Mouse (Mus musculus) telencephalon, adult 2 months (tissue): ENCODE results near the gene Neu2.

ENCODE experiments used
- DNase-seq: peaks from one replicate; pipeline ENCODE4 v3.0.0-alpha.2; 2011; ENCODE audit warnings: low read depth, low spot score

Neu2 gene

GRCm38 (mm10) chr1:87537008-87537407 lies 27.3 kb downstream of the Neu2 start:
- peak; percentile 77 for DNase-seq

GRCm38 (mm10) chr1:87541614-87542013 lies 31.9 kb downstream of the Neu2 start:
- DNase-seq, result no peak

- no peak for DNase-seq
These were observed 41.3 kb downstream of the Neu2 start for GRCm38 (mm10) chr1:87551008-87551407.

GRCm38 (mm10) chr1:87553586-87553985 lies 43.9 kb downstream of the Neu2 start:
- no peak for DNase-seq

- no peak for DNase-seq
These were observed 53.3 kb downstream of the Neu2 start for GRCm38 (mm10) chr1:87562967-87563366.

- DNase-seq, result no peak
These were observed 56.1 kb downstream of the Neu2 start for GRCm38 (mm10) chr1:87565760-87566159.

GRCm38 (mm10) chr1:87568398-87568797 lies 58.7 kb downstream of the Neu2 start:
- DNase-seq, result no peak

- DNase-seq, result no peak
These were observed 63.6 kb downstream of the Neu2 start for GRCm38 (mm10) chr1:87573261-87573660.

GRCm38 (mm10) chr1:87573800-87574215 lies 64.1 kb downstream of the Neu2 start, which contains the start of gene Ngef:
Gene Ngef (minus strand): TSS chr1:87573870.
- no peak for DNase-seq

DNA sequence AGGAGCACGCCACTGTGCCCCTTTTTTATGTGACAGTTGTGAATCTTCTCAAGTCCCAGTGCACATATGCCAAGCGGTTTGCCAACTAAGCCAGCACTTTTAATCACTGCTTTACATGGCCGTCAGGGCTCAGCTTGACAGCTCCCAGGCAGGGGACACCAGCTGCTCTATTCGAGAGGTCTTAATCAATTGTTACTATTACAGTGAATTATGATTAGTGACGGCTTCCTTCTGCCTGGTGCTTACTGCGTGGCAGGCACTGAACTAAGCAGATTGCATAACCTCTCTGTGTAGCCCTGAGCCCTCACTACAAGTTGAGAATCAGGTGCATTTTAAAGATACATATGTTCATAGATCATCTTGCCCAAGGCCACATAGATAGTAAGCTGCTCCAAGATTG lies 64.7 kb downstream of the Neu2 start:
- DNase-seq, result no peak

DNA sequence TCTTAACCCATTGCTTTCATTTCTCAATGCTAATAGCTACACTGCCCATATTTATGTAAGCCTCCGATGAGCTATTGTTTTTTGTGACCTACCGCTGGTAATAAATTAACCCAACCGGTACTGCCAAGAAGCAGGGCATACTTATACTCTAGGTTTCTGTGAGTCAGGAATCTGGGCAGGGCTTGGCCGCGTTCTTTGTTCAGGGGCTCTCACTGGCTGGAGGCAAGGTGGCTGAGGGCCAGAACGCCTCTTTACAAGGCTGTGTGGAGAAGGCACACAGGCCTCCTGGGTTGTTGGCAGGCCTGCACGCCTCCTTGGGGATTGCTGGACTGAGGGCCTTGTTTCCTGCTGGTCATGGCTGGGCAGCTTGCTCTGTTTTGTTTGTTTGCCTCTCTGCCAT lies 65.1 kb downstream of the Neu2 start:
- no peak for DNase-seq

DNA sequence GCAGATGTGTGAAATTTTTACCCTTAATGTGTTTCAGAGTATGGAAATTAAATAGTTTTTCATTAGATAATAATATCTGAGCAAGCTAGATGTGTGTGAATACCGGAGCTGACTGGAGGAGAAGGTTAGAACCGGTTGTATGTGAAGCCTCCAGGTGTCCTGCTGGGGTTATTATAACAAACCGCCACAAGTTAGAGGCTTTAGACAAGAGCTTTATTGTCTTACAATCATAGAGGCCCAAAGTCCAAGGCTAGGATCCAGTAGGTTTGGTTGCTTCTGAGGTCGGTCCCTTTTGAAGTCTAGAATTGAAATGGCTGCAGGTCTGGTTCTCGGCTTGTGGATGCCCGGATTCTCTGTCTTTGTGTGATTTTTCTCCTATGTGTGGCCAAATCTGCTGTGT lies 69.3 kb downstream of the Neu2 start:
- DNase-seq, result no peak

- no peak for DNase-seq
These were observed 71.1 kb downstream of the Neu2 start for GRCm38 (mm10) chr1:87580824-87581223.

GRCm38 (mm10) chr1:87589162-87589561 lies 79.5 kb downstream of the Neu2 start:
- peak; percentile 81 for DNase-seq

DNA sequence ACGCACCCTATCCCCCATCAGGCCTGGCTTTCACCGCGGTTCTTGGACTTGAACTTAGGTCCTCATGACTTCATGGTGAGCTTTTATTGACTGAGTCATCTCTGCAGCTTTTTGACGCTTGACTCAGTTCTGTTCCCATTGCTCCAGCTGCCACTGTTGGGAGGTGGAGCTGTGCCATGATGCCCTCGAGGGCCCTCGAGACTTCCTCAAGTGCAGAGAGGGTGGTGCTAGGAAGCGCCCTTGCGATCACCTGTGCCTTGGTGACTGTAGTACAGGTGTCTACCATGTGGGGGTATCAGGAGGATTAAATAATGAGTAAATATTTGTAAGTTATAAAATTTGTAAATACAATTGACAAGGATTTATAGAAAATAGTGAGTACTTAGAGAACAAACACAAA lies 80.3 kb downstream of the Neu2 start:
- no peak for DNase-seq

DNA sequence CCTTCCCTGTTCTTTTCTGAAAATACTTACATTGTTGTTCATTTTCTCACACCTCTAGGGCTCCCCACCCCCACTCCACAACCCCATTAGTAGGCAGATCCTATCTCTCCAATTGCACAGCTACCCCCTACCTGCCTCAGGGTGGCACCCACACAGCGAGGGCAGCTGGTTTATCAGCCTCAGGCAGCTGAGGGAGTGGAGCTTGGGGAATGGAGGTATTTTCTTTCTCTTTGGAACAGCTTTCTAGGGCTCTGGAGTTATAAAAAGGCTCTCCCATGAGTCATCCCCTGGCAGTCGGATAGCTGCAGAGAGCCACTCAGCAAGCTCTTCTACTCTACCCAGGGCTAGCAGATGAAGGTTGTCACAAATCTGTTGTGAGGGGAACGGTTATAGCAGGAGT lies 84.6 kb downstream of the Neu2 start:
- peak; percentile 95 for DNase-seq

DNA sequence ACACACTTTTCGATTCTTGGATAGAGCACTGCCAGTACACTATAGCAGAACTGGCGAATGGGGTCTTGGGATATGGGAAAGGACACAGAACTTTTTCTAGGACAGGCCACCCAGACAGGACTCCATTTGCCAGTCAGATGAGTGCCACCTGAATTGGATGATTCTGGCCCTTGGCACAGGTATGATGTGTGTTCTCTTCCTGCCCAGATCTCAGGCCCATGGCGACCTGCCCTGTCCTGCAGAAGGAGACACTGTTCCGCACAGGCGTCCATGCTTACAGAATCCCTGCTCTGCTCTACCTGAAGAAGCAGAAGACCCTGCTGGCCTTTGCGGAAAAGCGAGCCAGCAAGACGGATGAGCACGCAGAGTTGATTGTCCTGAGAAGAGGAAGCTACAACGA lies 85.0 kb downstream of the Neu2 start:
- DNase-seq, result no peak

GRCm38 (mm10) chr1:87600533-87600932 lies 90.8 kb downstream of the Neu2 start:
- no peak for DNase-seq

DNA sequence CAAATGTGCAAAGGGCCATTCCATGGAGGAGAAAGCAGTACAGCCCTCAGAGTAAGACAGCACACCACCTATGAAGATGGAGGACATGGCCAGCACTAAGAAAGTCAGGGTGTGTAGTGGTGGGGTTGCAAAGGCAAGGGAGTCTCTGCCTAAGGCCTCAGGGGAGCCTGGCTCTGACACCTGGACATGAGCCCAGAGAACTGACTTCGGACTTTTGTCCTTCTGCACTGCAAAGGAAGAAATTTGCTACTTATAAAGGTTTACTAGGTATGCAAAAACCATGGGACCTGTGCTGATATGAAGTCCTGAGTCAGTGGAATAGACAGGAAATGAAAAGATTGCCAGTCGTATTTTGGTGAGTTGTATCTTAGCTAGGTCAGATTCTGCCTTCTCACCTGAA lies 92.1 kb downstream of the Neu2 start:
- no peak for DNase-seq

DNA sequence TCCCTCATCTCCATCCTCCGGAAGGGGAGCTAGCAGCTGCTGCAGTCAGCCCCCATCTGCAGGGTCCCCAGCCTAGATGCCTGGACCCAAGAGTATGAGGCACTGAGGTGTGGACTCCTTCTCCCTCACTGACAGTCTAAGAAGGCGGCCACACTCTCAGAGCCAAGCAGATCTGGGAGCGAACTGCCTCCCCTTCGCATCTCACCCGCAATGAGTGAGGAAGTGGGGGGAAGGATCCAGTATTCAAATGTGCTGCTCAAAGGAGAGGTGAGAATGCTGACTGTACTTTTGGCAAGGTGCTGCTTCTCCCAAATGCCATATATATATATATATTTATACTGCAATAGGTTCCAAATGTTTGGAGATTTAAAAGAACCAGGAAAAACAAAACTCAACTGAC lies 93.7 kb downstream of the Neu2 start:
- peak; percentile 82 for DNase-seq

DNA sequence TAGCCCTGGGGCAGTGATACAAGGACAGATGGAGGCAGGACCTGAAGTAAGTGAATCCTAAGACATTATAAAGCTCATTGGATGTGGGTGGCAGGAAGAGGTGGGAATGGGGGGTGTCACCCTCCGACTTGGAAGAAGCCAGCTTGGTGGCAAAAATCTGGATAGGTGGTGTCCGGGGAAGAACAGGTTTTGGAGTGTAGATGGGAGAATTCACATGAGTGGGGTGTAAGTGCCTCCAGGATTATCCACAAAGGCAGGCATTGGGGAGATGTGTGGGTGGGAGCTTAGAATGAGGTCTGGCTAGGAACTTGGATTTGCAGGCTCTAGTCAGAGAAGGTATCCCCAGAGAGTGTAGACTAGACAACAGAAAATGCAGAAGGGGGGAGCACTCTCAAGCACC lies 95.6 kb downstream of the Neu2 start:
- DNase-seq, result peak; percentile 83

DNA sequence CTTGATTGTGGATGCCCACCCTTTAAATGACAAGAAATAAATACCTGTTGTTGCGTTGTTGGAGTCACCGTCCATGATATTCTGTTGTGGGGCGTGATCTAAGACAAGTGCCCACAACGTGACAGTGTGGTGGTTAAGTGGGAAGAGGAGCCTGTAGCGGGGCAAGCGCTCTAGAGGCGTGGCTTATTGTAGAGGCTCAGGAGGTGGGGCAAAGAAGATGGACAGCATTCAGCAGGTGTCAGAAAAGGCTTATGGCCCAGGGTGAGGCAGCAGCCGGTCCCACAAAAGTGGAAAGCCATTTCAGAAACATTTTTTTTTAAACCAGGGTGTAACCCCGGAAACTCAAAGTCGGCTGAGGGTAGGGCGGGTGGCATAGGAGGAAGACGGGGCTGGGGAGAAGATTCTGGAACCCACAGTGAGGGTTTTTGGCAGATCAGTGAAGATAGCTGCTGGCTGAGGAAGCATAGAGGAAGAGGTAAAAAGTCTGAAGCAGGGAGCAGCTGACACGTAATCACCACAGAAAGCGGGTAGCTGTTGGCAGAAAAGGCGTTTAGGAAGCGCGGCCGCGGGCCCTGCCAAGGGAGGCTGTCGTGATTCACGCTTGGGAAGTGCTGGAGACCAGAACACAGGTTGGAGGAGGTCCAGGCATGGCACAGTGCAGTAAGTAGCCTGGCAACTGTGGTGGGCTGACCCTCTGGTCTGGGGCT lies 97.8 kb downstream of the Neu2 start:
- DNase-seq, result peak; percentile 78

GRCm38 (mm10) chr1:87608416-87609046 lies 98.8 kb downstream of the Neu2 start:
- DNase-seq, result no peak
